Mouse (Mus musculus): ENCODE results near the gene Blmh. TPM values are rescaled to one million over a fixed set of nuclear protein-coding genes. Genes with fewer than 3 reads are reported as not detected.

The Blmh gene
- polyA plus RNA-seq (2011; ENCODE audit: insufficient read length, low read depth, missing spikeins): 67.2 and 97.3 TPM in 2 replicates

DNA sequence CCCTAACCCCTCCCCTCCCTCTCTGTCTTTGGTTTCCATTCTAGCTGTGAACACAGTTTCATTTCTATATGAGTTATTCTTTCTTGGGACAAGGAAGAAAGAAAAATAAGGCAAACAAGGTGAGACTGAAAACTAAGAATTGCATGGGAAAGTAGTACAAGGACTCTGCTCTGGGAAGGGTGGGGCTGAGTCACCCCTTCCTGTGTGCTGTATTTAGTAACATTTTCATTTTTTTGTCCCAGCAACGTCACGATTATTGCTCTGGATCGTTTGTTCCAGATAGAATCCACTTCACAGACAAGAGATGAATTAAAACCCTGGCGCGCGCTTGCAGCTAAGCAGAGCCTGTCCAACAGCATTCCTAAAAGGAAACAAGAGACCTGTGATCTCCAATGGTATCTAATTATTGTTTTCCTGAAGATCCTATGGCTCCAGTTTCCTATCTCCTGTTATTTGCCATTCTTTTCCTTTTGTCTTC lies at the start of gene Blmh:
Blmh (plus strand) TSS at position 51 of the 478 bp plus-strand sequence.
- TF ChIP-seq POLR2A (IDR thresholded peaks at IDR 0.05; ENCODE audit: low read depth, low read length) (no peak), CTCF (IDR thresholded peaks at IDR 0.05; ENCODE audit: borderline replicate concordance, insufficient read depth, low read length) (no peak)
- Histone ChIP-seq H3K4me3 (ENCODE audit: insufficient read depth, low read length) (no peak within 1 kb of the TSS), H3K27ac (ENCODE audit: insufficient read depth, low read length) (no peak within 1 kb of the TSS), H3K4me1 (ENCODE audit: control insufficient read depth, insufficient read depth, low read length) (no peaks in the 10 kb centered on the region)

DNA sequence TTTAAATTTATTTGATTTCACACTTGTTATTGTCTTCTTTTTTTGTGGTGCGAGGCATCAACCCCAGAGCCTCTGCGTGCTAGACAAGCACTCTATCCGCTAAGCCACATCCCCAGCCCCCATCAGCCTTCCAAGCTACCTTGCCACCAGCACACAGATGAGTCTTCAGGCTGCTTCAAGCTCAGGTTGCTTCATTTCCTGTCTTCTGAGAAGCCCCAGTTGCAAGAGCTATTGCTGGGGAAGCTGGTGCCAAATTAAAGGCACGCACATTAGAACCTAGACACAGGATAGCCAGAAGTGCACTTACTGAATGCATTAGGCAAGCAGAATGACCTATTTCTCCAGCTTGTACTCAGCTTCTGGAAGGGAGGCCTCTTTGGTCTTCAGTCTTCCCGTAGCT lies 44.8 kb upstream of the Blmh start:
- H3K27ac ChIP-seq (ENCODE audit: insufficient read depth, low read length): no peak overlapping the region
- TF ChIP-seq POLR2A (IDR thresholded peaks at IDR 0.05; ENCODE audit: low read depth, low read length) (no peak), CTCF (IDR thresholded peaks at IDR 0.05; ENCODE audit: borderline replicate concordance, insufficient read depth, low read length) (no peak)
- no peaks in the 10 kb centered on the region for H3K4me1 ChIP-seq (ENCODE audit: control insufficient read depth, insufficient read depth, low read length)
- no peak overlapping the region for H3K4me3 ChIP-seq (ENCODE audit: insufficient read depth, low read length)

DNA sequence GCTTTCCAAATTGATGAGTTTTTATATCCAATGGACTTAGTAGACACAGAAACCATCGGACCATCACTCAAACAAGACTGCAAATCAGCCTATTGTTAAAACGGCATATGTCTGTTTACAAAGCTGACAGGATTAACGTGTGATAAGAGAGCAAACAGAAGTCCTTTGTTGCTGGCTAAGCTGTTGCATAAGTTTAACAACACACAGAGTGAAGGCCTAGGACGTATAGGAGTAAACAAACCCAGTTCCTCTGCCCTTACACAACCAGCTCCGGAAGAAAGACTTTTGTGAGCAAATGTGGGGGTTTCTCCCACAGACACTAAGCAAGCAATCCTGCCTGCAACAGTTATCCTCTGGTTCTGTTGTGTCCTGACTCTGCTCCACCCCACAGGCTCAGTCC lies 40.2 kb upstream of the Blmh start:
- H3K4me3 ChIP-seq (ENCODE audit: insufficient read depth, low read length): no peak overlapping the region
- no peak overlapping the region for H3K27ac ChIP-seq (ENCODE audit: insufficient read depth, low read length)

DNA sequence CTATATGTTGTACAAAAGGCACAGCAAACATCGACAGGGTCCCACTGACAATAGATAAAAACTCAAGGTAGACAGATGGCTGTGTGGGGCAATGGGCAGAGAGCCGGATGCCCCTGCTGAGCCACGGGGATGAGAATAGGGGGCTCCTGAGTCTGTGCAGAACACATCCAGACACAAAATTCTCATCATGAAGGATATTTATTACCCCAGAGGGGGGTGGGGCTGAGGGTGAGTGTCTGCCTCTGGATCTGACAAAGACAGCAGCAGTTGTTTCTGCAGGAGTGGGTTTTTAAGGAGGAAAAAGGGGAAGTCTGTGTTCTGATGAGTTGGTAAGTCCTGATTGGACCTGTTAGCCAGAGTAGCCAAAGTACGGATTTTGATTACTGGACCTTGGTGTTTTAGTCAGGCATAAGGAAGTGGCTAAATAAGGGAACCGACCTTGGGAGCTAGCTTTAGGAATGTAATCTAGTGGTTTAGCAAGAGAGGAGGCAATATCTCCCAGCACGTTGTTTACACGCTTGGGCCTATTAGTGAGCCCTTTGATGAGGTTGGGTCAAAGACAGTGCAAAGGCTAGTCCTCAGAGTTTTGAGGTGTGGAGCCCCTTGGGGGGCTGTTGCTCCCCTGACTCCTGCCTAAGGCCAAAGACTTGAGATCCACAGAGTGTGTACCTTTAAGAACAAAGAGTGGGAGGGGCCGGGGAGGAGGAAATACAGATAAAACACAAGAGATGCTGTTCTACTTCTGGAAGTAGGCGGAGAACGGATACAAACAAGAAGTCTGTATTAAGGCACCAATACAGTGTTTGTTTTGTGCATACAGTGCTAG lies 35.1 kb upstream of the Blmh start:
- Histone ChIP-seq H3K4me3 (ENCODE audit: insufficient read depth, low read length) (no peak overlapping the region), H3K27ac (ENCODE audit: insufficient read depth, low read length) (no peak overlapping the region), H3K4me1 (ENCODE audit: control insufficient read depth, insufficient read depth, low read length) (no peaks in the 10 kb centered on the region)
- TF ChIP-seq CTCF (IDR thresholded peaks at IDR 0.05; ENCODE audit: borderline replicate concordance, insufficient read depth, low read length) (no peak), POLR2A (IDR thresholded peaks at IDR 0.05; ENCODE audit: low read depth, low read length) (no peak)

More for the DNA sequence above, 40.2 kb upstream of the Blmh start:
- TF ChIP-seq CTCF (IDR thresholded peaks at IDR 0.05; ENCODE audit: borderline replicate concordance, insufficient read depth, low read length) (no peak), POLR2A (IDR thresholded peaks at IDR 0.05; ENCODE audit: low read depth, low read length) (no peak)
- H3K4me1 ChIP-seq (ENCODE audit: control insufficient read depth, insufficient read depth, low read length): no peaks in the 10 kb centered on the region

DNA sequence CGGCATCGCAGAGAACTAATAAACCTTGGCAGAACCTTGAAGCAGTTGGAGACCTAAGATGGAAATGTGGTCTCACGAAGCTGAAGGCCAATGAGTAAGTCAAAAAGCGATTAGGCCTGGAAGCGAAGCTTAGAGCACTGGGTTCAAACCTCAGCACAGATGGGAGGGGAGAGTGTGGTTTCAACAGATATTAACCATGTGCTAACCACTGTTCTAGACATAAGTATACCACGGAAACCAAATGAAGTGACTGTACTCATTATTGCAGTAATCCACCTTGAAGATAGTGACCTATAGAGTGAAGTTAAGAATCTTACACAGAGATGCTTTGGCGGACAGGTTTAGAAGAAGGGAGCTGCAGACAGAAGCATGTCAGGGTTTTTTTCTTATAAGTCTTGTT lies 33.4 kb upstream of the Blmh start:
- Histone ChIP-seq H3K4me3 (ENCODE audit: insufficient read depth, low read length) (no peak overlapping the region), H3K27ac (ENCODE audit: insufficient read depth, low read length) (no peak overlapping the region), H3K4me1 (ENCODE audit: control insufficient read depth, insufficient read depth, low read length) (no peaks in the 10 kb centered on the region)
- TF ChIP-seq CTCF (IDR thresholded peaks at IDR 0.05; ENCODE audit: borderline replicate concordance, insufficient read depth, low read length): no peak
- TF ChIP-seq POLR2A (IDR thresholded peaks at IDR 0.05; ENCODE audit: low read depth, low read length): no peak

DNA sequence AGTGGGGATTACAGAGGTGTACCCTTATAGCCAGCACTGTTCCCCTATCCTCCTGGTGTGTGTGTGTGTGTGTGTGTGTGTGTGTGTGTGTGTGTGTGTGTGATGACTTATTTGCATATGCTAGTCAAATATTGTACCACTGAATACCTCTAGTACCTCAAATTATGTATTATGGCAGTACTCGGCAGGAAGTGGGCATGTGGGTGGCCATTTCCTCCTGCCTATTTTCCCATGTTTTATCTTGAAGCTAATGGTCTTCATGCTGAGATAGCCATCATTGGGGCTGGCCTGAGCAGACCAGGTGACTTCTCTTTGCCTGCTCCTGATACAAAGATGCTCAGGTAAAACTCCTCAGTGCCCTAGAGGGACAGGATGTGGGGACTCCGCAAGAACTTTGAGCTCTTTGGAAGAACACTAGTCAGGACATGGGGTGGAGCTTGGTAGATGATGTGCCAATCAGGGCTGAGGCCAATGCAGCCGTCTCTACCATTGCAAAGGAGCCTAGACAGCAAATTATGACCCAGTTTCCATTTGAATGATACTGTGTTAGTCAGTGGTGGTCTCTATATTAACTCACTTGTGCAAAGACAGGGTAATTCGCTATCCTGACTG lies 32.8 kb upstream of the Blmh start:
- Histone ChIP-seq H3K4me1 (ENCODE audit: control insufficient read depth, insufficient read depth, low read length) (no peaks in the 10 kb centered on the region), H3K4me3 (ENCODE audit: insufficient read depth, low read length) (no peak overlapping the region), H3K27ac (ENCODE audit: insufficient read depth, low read length) (no peak overlapping the region)
- TF ChIP-seq POLR2A (IDR thresholded peaks at IDR 0.05; ENCODE audit: low read depth, low read length) (no peak), CTCF (IDR thresholded peaks at IDR 0.05; ENCODE audit: borderline replicate concordance, insufficient read depth, low read length) (no peak)

DNA sequence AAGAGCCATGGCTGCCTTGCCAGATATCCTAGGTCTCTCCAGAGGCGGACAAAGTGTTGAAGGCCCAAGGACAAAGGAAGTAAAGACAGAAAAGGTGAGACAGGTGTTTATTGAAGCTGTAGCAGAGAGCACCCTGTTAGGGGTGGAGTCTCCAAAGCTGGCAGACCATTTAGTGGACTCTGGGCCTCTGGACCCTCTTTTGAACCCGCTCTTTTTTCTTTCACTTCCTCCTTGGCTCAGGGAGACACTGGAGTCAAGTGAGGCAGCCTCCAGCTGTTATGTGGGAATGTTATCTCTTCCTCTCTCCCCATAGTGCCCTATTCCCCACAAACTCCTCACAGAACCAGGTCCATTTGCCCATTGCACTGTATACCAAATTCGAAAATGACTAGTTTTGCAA lies 31.6 kb upstream of the Blmh start:
- TF ChIP-seq CTCF (IDR thresholded peaks at IDR 0.05; ENCODE audit: borderline replicate concordance, insufficient read depth, low read length): no peak
- TF ChIP-seq POLR2A (IDR thresholded peaks at IDR 0.05; ENCODE audit: low read depth, low read length): no peak
- Histone ChIP-seq H3K4me1 (ENCODE audit: control insufficient read depth, insufficient read depth, low read length) (peaks cover 3% of the 10 kb centered on the region), H3K4me3 (ENCODE audit: insufficient read depth, low read length) (no peak overlapping the region), H3K27ac (ENCODE audit: insufficient read depth, low read length) (no peak overlapping the region)

DNA sequence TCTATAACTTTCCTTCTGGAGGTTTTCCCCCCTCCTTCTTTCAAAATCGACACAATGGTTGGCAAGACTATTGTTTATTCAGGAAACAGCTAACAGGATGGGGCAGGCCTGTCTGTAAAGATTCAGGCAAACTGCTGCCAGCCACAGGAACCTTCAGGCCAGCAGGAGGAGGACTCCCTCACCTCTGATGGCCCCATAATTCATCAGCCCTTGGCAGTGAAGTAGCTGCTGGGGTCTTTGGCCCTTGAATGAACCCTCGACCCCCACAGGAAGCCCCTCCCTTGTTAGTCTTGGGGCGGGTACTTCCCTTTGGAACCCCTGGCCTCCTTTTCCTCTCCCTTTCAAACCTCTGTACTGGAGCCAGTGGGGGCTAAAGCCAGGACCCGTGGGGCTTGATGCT lies 31.0 kb upstream of the Blmh start:
- H3K4me3 ChIP-seq (ENCODE audit: insufficient read depth, low read length): no peak overlapping the region
- no peak overlapping the region for H3K27ac ChIP-seq (ENCODE audit: insufficient read depth, low read length)
- TF ChIP-seq POLR2A (IDR thresholded peaks at IDR 0.05; ENCODE audit: low read depth, low read length): no peak
- no peak for TF ChIP-seq CTCF (IDR thresholded peaks at IDR 0.05; ENCODE audit: borderline replicate concordance, insufficient read depth, low read length)
- peaks cover 5% of the 10 kb centered on the region for H3K4me1 ChIP-seq (ENCODE audit: control insufficient read depth, insufficient read depth, low read length)

DNA sequence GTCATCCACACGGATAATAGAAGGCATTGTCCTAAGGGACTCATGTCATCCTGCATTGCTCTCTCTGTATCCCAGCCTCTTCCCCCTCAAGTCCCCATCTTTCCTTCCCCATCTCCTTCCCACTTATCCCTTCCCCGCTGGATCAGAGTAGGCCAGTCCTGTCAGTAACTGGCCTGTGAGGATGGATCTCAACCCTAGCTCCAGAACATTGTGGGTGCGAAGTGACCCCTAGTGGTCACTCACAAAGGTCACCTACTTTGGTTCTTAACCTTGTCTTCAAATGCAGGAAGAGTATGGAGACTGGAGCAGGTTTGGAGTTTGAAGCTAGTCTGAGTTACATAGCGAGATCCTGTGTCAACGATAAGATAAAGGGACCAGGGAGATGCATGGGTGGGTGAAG lies 30.4 kb upstream of the Blmh start:
- TF ChIP-seq POLR2A (IDR thresholded peaks at IDR 0.05; ENCODE audit: low read depth, low read length): no peak
- TF ChIP-seq CTCF (IDR thresholded peaks at IDR 0.05; ENCODE audit: borderline replicate concordance, insufficient read depth, low read length): peak; percentile 57; the same call in 1 of the 2 replicates
- H3K27ac ChIP-seq (ENCODE audit: insufficient read depth, low read length): no peak overlapping the region
- H3K4me1 ChIP-seq (ENCODE audit: control insufficient read depth, insufficient read depth, low read length): peaks cover 7% of the 10 kb centered on the region
- H3K4me3 ChIP-seq (ENCODE audit: insufficient read depth, low read length): no peak overlapping the region

DNA sequence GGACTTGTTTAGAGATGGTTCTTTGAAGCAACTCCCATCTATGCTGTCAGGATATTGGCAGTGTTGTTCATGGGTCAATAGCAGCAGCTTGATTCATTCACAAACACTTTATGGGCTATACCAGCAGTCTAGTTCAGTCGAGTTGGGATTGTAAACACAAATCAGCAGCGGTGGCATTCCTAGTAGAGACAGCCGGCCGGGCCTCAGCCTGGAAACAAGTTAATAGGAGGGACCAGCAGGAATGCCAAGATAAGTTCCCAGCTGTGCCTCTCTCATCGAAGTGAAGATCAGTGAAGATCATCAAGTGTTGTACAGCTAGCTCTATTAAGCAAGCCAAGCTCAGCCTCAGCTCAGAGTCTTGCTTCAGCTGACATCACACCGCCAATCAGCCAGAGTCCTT lies 28.2 kb upstream of the Blmh start:
- Histone ChIP-seq H3K27ac (ENCODE audit: insufficient read depth, low read length) (no peak overlapping the region), H3K4me3 (ENCODE audit: insufficient read depth, low read length) (no peak overlapping the region), H3K4me1 (ENCODE audit: control insufficient read depth, insufficient read depth, low read length) (peaks cover 7% of the 10 kb centered on the region)
- TF ChIP-seq POLR2A (IDR thresholded peaks at IDR 0.05; ENCODE audit: low read depth, low read length) (no peak), CTCF (IDR thresholded peaks at IDR 0.05; ENCODE audit: borderline replicate concordance, insufficient read depth, low read length) (no peak)

Measured in embryonic fibroblast, embryonic 13.5 days (primary cell).